26 mouse cellular contexts compared by ENCODE assay signal in the genomic region with DNA sequence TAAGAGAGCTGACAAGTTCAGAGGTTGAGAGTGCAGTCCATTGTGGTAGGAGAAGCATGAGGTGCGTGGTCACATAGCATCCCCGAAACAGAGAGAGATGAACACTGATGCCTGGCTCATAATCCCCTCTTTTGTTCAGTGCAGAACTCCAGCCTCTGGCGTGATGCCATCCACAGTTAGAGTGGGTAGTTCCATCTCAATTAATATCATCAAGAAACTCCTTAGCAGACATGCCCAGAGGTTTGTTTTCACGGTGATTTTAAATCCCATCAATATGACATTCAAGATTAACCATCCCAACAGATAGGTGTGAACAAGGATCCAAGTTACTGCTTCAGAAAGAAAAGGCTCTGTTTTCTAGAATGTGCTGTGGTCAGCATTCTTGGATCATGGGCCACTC.
"Had no signal": no experiment of that assay in that cellular context is flagged by ENCODE, and none has a peak within 500 bp of the region (broad histone marks: within the 10 kb centered on the region; RNA-seq: fewer than 3 reads in every experiment).

No protein-coding gene starts in this region.

- H3K9ac ChIP-seq: heart, embryonic 13.5 days; heart, embryonic 15.5 days; hindbrain, embryonic 13.5 days; hindbrain, embryonic 15.5 days; kidney, embryonic 15.5 days; limb, embryonic 13.5 days; limb, embryonic 15.5 days; liver, embryonic 12.5 days; liver, embryonic 14.5 days had no signal

- H3K4me3 ChIP-seq: gastrocnemius, adult 2 months; heart, adult 2 months; heart, embryonic 13.5 days; heart, embryonic 15.5 days; hindbrain, embryonic 13.5 days; hindbrain, embryonic 15.5 days; kidney, embryonic 15.5 days; limb, embryonic 13.5 days; limb, embryonic 15.5 days; liver, embryonic 12.5 days had no signal

- H3K36me3 ChIP-seq: heart, embryonic 13.5 days; heart, embryonic 15.5 days; hindbrain, embryonic 13.5 days; hindbrain, embryonic 15.5 days; kidney, embryonic 15.5 days; limb, embryonic 13.5 days; limb, embryonic 15.5 days; liver, embryonic 12.5 days had no signal

- DNase-seq: gastrocnemius, adult 2 months; gastrocnemius, postnatal 14 days; gastrocnemius, postnatal 36 days; heart, adult 2 months; heart, postnatal 14 days; heart, postnatal 36 days; kidney, adult 11 months; kidney, adult 2 months; kidney, adult 9 months; kidney, postnatal 14 days; kidney, postnatal 36 days; layer of hippocampus, adult 9-11 months; layer of hippocampus, postnatal 36 days; left cerebral cortex, postnatal 4 days had no signal

- H3K4me1 ChIP-seq: heart, embryonic 13.5 days; heart, embryonic 15.5 days; hindbrain, embryonic 13.5 days; hindbrain, embryonic 15.5 days; kidney, embryonic 15.5 days; limb, embryonic 13.5 days; limb, embryonic 15.5 days; liver, embryonic 12.5 days had no signal

- H3K9me3 ChIP-seq: heart, embryonic 13.5 days; heart, embryonic 15.5 days; hindbrain, embryonic 13.5 days; hindbrain, embryonic 15.5 days; kidney, embryonic 15.5 days; limb, embryonic 13.5 days; limb, embryonic 15.5 days; liver, embryonic 12.5 days had no signal

- ATAC-seq: hindbrain, postnatal 0 days; intestine, embryonic 16.5 days; liver, embryonic 12.5 days had no signal

- H3K27ac ChIP-seq: gastrocnemius, adult 2 months; heart, adult 2 months; heart, embryonic 13.5 days; heart, embryonic 15.5 days; hindbrain, embryonic 13.5 days; hindbrain, embryonic 15.5 days; hindbrain, postnatal 0 days; kidney, embryonic 15.5 days; kidney, postnatal 0 days; limb, embryonic 13.5 days; limb, embryonic 15.5 days; liver, embryonic 12.5 days; liver, embryonic 14.5 days had no signal
